Mouse (Mus musculus): ENCODE measurements around the gene Sapcd1. TPM values are rescaled to one million over a fixed set of nuclear protein-coding genes. Genes with fewer than 3 reads are reported as not detected.

Sapcd1 gene
- polyA plus RNA-seq, 1 experiment from 2014 or later: 6.2 TPM

DNA sequence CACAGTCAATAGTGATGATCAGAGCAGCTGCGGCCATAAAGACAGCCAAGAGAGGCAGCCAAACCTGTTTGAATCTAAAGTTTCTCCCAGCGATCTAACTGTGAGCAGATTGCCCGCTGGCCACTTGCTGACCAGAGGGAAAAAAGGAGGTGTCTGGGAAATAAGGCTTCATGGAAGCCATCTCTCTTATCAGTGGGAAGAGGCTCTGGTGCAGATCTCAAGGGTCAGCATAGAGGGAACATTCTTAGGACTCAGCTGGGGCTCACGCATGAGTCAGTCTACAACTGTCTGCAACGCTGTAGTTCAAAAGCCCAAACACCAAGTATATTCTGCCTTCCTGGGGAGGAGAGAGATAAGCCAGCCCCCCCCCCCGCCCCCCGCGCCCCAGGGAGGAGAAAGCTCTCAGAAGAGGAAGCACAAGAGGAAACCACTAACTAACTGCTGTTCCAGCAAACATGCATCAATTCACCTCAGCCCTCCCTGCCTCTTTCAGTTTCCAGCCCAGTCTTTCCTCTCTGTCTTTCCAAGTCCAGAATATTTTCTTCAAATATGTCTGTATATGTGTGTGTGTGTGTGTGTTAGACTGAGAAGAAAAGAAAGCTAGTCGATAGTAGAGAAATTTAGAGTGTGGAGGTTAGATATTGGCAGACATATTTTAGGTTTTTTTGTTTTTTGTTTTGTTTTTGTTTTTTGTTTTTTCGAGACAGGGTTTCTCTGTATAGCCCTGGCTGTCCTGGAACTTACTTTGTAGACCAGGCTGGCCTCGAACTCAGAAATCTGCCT is 20.5 kb upstream of the Sapcd1 start:
- 59% methylated on average over 11 of the region's 11 CpGs for WGBS
- DNase-seq (ENCODE audit: low spot score) (no peak), ATAC-seq (no peak)
- Histone ChIP-seq H3K36me3 (ENCODE audit: control insufficient read depth, insufficient read depth, low read length) (peaks cover 10% of the 10 kb centered on the region; the same call in 1 of the 2 replicates), H3K9me3 (replicated peaks; ENCODE audit: control insufficient read depth, low read length) (no peaks in the 10 kb centered on the region), H3K27ac (ENCODE audit: low read depth, low read length) (no peak overlapping the region), H3K4me2 (ENCODE audit: low read length) (no peak overlapping the region), H3K27me3 (replicated peaks; ENCODE audit: control insufficient read depth, insufficient read depth, low read length) (no peaks in the 10 kb centered on the region), H3K4me3 (ENCODE audit: low read depth, low read length) (no peak overlapping the region), H3K4me1 (ENCODE audit: control insufficient read depth, insufficient read depth, low read length) (peaks cover 24% of the 10 kb centered on the region), H3K9ac (ENCODE audit: low read length) (no peak overlapping the region)

DNA sequence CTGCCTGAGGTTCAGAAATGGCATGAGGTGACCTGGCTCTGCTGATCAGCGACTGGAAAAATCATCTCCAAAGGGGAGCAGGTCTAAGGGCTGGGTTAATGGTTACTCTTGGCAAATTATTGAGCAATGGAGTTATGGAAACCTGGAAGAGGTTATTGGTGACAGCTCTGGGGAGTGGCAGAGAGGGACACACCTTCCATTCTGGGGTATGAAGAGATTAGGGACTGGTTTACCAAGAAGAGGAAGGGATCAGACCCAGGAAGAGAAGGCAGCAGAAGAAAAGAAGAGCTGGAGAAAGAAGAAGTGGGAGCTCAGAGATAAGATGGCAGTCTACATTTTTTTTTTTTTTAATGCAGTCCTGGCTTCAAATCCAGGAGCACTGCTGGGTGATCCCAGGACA is 19.9 kb upstream of the Sapcd1 start:
- Histone ChIP-seq H3K36me3 (ENCODE audit: control insufficient read depth, insufficient read depth, low read length) (peaks cover 6% of the 10 kb centered on the region; the same call in 1 of the 2 replicates), H3K27ac (ENCODE audit: low read depth, low read length) (no peak overlapping the region), H3K9me3 (replicated peaks; ENCODE audit: control insufficient read depth, low read length) (no peaks in the 10 kb centered on the region)

DNA sequence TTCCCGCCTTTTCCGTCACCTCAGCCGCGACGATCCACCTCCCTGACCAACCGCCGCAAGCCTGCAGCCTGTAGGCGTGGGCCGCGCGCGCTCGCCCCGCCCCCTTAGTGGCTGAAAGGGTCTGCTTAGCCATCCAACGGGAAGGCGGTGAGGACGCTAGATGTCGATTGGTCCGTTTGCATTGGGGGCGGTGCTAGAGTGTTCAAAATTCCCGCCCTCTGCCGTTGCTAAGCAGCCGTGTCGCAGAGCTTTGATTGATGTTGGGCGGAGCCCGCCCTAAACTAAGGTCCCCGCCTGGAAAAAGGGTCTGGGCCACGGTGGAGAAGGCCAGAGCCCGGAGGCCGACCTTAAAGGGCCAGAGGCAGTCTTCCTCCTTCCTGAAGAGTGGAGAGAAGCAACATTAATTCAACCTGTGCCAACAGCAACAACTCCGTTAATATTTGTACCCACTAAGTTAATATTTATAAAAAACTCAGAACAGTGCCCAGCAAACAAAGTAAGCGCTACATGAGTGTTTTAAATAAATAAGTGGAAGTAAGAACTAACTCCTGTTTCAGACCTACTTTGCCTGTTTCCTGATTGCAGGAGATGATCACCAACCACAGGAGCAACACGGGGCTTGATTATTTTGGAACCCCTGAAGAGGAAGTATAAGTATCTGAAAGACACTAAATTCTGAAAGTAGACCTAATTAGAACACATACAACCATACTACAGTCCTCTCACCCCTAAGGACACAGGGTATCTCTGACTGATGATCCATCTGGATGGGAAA is 19.1 kb upstream of the Sapcd1 start, which contains the start of gene Msh5:
Gene Msh5, minus strand, starts transcription at position 65 of the 775 bp plus-strand sequence.
- Histone ChIP-seq H3K4me1 (ENCODE audit: control insufficient read depth, insufficient read depth, low read length) (peaks cover 19% of the 10 kb centered on the region), H3K4me3 (ENCODE audit: low read depth, low read length) (peak within 1 kb of the TSS; percentile 52)
- WGBS: 3% methylated on average over 33 of the region's 33 CpGs

More for the DNA sequence above, 19.9 kb upstream of the Sapcd1 start:
- 58% methylated on average over 1 of the region's 1 CpGs for whole genome bisulfite sequencing
- no peak overlapping the region for H3K4me2 ChIP-seq (ENCODE audit: low read length)
- H3K4me3 ChIP-seq (ENCODE audit: low read depth, low read length): no peak overlapping the region
- DNase-seq (ENCODE audit: low spot score) (no peak), ATAC-seq (no peak)
- H3K9ac ChIP-seq (ENCODE audit: low read length): no peak overlapping the region
- H3K27me3 ChIP-seq (replicated peaks; ENCODE audit: control insufficient read depth, insufficient read depth, low read length): no peaks in the 10 kb centered on the region
- peaks cover 24% of the 10 kb centered on the region for H3K4me1 ChIP-seq (ENCODE audit: control insufficient read depth, insufficient read depth, low read length)

DNA sequence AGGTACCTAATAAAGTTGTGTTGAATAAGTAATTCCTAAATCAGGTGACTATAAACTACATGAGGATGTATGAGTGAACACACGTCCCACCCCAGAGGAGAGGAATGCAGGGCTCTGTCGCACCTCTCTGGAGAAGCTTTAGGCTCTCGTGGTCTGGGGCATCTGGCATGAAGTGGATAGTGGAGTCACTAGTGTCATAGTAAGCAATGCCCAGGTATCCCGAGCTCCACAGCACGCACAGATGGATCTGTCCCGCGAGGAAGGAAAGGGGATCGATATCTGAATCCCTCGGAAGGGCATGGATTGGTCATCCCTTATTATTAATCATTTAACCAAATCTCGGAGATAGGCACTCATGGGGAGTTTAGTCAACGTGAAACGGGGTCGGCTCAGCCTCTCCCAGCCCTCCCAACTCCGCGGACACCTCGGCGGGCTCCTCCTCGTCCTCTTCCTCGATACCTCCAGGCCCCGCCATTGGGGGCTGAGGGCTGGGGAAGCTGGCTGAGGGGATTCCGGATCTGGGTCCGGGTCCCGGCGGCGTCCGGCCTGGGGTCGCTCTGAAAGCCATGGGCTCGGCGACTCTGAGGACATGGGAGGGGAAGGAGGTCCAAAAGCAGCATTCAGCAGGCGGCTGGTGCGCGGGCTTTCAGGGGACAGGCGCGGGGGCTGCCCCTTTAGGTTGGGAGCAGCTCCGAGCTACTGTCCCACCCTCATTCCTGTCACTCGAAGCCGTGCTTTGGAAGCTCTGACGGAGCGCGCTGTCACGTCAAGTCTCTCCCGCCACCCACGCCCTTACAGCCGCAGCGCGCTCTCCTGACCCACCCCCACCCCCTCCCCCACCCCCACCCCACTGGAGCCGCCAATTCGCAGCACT is 18.2 kb upstream of the Sapcd1 start:
- peaks cover 12% of the 10 kb centered on the region; the same call in 1 of the 2 replicates for H3K4me1 ChIP-seq (ENCODE audit: control insufficient read depth, insufficient read depth, low read length)
- H3K36me3 ChIP-seq (ENCODE audit: control insufficient read depth, insufficient read depth, low read length): no peaks in the 10 kb centered on the region
- H3K9me3 ChIP-seq (replicated peaks; ENCODE audit: control insufficient read depth, low read length): no peaks in the 10 kb centered on the region
- peak; percentile 14 for ATAC-seq
- H3K27me3 ChIP-seq (replicated peaks; ENCODE audit: control insufficient read depth, insufficient read depth, low read length): no peaks in the 10 kb centered on the region
- no peak for DNase-seq (ENCODE audit: low spot score)
- 5% methylated on average over 46 of the region's 48 CpGs for WGBS
- H3K27ac ChIP-seq (ENCODE audit: low read depth, low read length): peak overlapping the region; percentile 73; the same call in 1 of the 2 replicates
- H3K4me2 ChIP-seq (ENCODE audit: low read length): peak overlapping the region; percentile 98
- peak overlapping the region; percentile 79 for H3K9ac ChIP-seq (ENCODE audit: low read length)
- peak overlapping the region; percentile 52 for H3K4me3 ChIP-seq (ENCODE audit: low read depth, low read length)

More for the DNA sequence above, 19.1 kb upstream of the Sapcd1 start, which contains the start of gene Msh5:
- peak within 1 kb of the TSS; percentile 79 for H3K9ac ChIP-seq (ENCODE audit: low read length)
- no peaks in the 10 kb centered on the region for H3K36me3 ChIP-seq (ENCODE audit: control insufficient read depth, insufficient read depth, low read length)
- no peaks in the 10 kb centered on the region for H3K27me3 ChIP-seq (replicated peaks; ENCODE audit: control insufficient read depth, insufficient read depth, low read length)
- H3K4me2 ChIP-seq (ENCODE audit: low read length): peak within 1 kb of the TSS; percentile 98
- ATAC-seq (peak; percentile 98), DNase-seq (ENCODE audit: low spot score) (peak; percentile 99)
- no peaks in the 10 kb centered on the region for H3K9me3 ChIP-seq (replicated peaks; ENCODE audit: control insufficient read depth, low read length)
- H3K27ac ChIP-seq (ENCODE audit: low read depth, low read length): peak within 1 kb of the TSS; percentile 73; the same call in 1 of the 2 replicates

DNA sequence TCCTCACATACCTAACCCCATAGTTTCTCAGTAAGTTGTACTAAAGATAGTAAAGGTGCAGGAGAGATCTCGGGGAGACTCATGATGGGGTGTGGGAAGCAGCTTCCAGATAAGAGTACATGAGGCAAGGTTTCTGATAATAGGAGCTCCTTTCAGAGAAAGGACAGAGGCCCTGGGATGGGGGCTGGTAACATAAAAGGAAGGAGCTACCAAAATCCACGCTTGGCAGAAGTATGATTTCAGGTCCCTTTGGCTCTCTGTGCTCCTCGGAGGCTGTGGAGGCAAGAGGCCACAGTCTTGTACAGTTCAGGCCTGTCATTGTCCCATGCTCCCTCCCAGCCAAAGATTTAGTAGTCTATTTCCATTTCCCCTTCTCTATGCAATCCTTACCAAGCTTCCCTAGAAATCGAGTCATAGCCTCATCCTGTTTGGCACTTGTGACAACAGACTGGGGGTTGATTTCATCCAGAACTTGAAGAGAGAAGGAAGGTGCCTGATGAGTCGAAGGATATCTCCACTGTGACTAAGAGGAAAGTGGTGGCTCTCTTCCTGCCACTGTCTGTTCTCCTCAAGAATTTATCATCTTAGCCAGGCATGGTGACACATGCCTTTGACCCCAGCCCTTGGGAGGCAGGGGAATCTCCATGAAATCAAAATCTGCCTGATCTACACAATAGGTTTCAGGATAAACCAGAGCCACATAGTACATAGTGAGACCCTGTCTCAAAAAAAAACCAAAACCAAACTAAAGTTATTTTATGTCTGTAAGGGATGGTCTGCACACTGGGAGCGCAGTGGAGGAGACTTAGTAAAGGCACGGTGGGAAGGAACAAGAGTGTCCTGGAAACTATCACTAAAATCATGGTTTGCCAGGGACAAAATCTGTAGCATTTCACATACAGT is 17.3 kb upstream of the Sapcd1 start:
- ATAC-seq: no peak
- Histone ChIP-seq H3K9ac (ENCODE audit: low read length) (no peak overlapping the region), H3K9me3 (replicated peaks; ENCODE audit: control insufficient read depth, low read length) (no peaks in the 10 kb centered on the region), H3K27ac (ENCODE audit: low read depth, low read length) (no peak overlapping the region), H3K36me3 (ENCODE audit: control insufficient read depth, insufficient read depth, low read length) (no peaks in the 10 kb centered on the region), H3K27me3 (replicated peaks; ENCODE audit: control insufficient read depth, insufficient read depth, low read length) (no peaks in the 10 kb centered on the region), H3K4me1 (ENCODE audit: control insufficient read depth, insufficient read depth, low read length) (peaks cover 12% of the 10 kb centered on the region; the same call in 1 of the 2 replicates), H3K4me2 (ENCODE audit: low read length) (peak overlapping the region; percentile 98), H3K4me3 (ENCODE audit: low read depth, low read length) (peak overlapping the region; percentile 52)
- 92% methylated on average over 7 of the region's 7 CpGs for whole genome bisulfite sequencing
- no peak for DNase-seq (ENCODE audit: low spot score)

DNA sequence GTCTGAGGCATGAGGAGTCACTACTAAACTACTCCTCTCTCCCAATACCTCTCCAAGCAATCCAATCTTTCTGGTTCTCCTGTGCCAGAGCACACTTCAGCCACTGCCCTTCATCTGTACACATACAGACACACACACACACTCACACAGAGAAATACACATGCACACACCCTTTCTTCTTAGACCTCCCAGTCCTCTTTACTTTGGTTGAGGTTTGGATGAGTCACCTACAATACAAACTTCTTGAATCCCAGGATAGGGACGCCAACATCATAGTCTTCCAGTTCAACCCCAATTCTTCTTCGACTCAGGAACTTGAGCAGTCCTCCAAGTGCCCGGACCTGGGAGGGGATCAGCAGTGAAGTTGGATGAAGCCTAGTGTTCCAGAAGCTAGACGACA is 16.0 kb upstream of the Sapcd1 start:
- ATAC-seq (no peak), DNase-seq (ENCODE audit: low spot score) (no peak)
- Histone ChIP-seq H3K4me3 (ENCODE audit: low read depth, low read length) (no peak overlapping the region), H3K4me2 (ENCODE audit: low read length) (no peak overlapping the region), H3K36me3 (ENCODE audit: control insufficient read depth, insufficient read depth, low read length) (no peaks in the 10 kb centered on the region), H3K4me1 (ENCODE audit: control insufficient read depth, insufficient read depth, low read length) (peaks cover 7% of the 10 kb centered on the region; the same call in 1 of the 2 replicates), H3K27ac (ENCODE audit: low read depth, low read length) (no peak overlapping the region), H3K9ac (ENCODE audit: low read length) (no peak overlapping the region), H3K27me3 (replicated peaks; ENCODE audit: control insufficient read depth, insufficient read depth, low read length) (no peaks in the 10 kb centered on the region), H3K9me3 (replicated peaks; ENCODE audit: control insufficient read depth, low read length) (no peaks in the 10 kb centered on the region)
- 87% methylated on average over 4 of the region's 4 CpGs for WGBS

DNA sequence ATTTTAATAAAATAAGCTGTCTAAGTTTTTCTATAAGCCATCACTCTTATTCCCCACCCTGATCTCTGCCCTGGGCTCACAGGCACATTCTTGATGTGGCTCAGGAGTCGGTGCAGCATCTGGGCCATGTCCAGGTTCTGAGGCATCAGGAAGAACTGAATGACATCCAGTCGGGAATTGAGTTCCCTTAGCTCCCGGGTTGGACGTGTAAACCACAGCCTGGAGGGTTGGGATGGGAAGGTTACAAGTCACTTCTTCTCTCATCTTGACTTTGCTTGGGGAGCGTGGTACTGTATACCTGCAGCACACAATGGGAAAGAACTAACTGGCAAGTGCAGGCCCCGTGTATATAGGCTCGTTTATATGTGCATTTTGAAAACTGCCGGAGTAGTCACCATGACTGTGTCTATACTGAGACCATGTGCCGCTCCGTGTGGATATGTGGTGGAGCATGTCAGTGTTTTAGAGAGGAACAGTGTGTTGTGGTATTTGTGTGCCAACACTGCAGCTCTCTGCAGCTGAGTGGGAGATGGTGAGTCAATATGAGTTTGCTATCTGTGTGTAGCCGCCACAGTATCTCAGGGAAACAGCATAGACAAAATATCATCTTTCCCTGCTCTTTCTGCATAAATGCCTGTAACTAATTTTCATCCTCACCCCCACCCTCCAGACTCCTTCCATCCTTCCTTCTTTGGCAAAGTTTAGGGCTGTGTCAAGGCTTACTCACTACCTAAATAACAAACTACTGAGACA is 11.5 kb upstream of the Sapcd1 start:
- DNase-seq (ENCODE audit: low spot score) (no peak), ATAC-seq (no peak)
- H3K36me3 ChIP-seq (ENCODE audit: control insufficient read depth, insufficient read depth, low read length): no peaks in the 10 kb centered on the region
- no peaks in the 10 kb centered on the region for H3K27me3 ChIP-seq (replicated peaks; ENCODE audit: control insufficient read depth, insufficient read depth, low read length)
- 87% methylated on average over 11 of the region's 11 CpGs for WGBS
- H3K9me3 ChIP-seq (replicated peaks; ENCODE audit: control insufficient read depth, low read length): no peaks in the 10 kb centered on the region
- no peak overlapping the region for H3K27ac ChIP-seq (ENCODE audit: low read depth, low read length)
- H3K9ac ChIP-seq (ENCODE audit: low read length): no peak overlapping the region
- no peak overlapping the region for H3K4me2 ChIP-seq (ENCODE audit: low read length)
- no peaks in the 10 kb centered on the region for H3K4me1 ChIP-seq (ENCODE audit: control insufficient read depth, insufficient read depth, low read length)
- H3K4me3 ChIP-seq (ENCODE audit: low read depth, low read length): no peak overlapping the region
